Mouse (Mus musculus) gastrocnemius, postnatal 36 days (tissue): Measurements from ENCODE around the gene Smco3. TPM values are rescaled to one million over a fixed set of nuclear protein-coding genes. Genes with fewer than 3 reads are reported as not detected.
A peak's percentile ranks its signal among the peaks of the same experiment; 100 is the strongest.

ENCODE experiments used
- DNase-seq, 2 experiments: peaks; one replicate each; pipeline ENCODE4 v3.0.0; 2022
- intact Hi-C: fragments of 180-260 bp; cut with DNase I; formaldehyde crosslinking; loops from one replicate; pipeline ENCODE4 v1.15.1; 2025
- total RNA-seq, 2 experiments: library from RNA; stranded (reverse); gene quantifications; 2 replicates each; pipeline ENCODE4 v1.2.3; 2021

Smco3 gene
- total RNA-seq, 2 experiments from 2014 or later: 0.15 to 0.69 TPM

DNA sequence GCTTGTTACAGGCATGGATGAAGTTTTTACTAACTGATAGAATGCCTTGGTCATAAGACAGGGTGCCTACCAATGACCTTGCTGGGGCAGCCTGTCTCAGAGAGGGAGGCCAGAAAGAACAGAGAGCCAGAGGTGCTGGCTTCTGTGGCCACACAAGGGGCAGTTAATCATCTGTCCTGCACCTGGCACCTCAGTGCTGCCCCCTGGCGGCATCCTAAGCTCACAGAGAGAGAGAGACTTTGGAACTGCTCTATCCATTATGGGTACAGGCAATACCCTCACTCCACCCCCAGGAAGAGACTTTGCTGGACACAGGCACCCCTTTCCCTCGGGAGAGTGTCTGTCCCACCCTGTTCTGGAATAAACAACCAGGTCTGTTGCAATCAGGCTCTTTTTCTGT lies 12.5 kb upstream of the Smco3 start:
- intact Hi-C loops: no loop called here
- peak; percentile 16 to 34 for DNase-seq

DNA sequence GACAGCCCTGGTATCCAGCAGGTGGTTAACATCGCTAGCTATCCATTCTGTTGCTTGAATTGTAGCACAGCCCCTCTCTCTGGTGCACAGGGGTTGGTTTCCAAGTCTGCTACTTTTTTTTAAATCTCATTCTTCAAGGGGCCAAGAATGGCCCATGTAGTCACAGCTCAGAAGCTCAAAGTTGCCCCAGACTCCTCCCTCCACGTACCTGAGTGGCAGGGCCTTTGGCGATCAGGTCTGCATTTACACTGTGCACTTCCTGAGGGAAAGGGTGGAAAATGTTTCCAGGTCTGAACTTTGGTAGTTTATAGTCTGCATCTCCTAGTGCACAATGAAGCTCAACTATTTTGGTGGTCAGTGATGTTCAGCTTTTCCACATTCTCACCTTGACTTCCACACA lies 12.0 kb upstream of the Smco3 start:
- DNase-seq: no peak
- intact Hi-C loops: no loop called here

DNA sequence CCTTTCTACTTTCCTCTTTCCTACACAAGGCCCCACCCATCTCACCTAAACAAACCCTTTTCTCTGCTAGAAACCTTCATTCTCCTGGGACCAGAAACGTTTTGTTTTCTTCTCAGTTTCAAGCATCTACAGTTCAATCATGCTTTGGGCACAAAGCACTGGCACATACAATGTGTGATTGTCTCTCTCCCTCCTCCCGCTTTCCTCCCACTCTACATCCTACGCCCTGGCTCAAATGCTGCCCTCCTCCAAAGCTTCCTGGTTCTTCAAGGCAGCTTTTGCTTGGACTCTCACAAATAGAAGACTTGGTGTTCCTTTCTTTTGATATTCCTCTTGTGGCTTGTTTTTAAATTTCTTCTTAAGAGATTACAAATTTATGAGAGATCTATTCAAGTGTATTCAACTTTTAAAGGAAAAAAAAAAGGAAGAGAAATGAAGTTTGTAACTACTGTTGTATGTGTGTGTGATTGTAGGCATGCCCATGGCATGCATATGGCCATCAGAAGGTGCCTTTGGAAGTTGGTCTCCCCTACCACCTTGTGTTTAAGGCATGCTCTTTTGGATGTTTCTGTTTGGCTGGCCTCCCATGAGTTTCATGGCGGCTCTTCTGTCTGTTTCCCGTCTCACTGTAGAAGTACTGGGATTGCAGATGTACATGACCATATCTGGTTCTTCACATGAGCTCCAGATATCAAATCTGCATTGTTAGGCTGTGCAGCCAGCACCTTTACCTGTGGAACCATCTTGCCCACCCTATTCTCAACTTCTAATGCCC lies 10.6 kb upstream of the Smco3 start:
- DNase-seq: no peak

DNA sequence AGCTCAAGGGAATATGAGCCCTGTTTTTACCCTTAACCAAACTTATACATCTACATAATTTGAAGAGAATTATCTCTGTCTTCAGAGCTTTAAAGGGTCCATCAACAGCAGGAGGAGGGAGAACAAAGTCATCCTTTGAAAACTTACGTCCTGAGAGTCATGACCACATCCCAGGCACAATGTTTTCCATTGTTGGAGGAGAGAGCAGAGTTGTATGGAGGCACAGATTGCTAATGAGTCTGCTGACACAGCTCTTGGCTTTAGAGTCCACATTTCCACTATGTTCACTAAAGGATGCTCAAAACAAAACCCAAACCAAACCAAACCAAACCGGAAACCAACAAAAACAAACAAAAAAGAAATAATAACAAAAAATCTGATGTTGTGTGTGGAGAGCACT lies 9.7 kb upstream of the Smco3 start:
- intact Hi-C loops: no loop called here
- DNase-seq: no peak

More for the DNA sequence above, 10.6 kb upstream of the Smco3 start:
- intact Hi-C loops: no loop called here

DNA sequence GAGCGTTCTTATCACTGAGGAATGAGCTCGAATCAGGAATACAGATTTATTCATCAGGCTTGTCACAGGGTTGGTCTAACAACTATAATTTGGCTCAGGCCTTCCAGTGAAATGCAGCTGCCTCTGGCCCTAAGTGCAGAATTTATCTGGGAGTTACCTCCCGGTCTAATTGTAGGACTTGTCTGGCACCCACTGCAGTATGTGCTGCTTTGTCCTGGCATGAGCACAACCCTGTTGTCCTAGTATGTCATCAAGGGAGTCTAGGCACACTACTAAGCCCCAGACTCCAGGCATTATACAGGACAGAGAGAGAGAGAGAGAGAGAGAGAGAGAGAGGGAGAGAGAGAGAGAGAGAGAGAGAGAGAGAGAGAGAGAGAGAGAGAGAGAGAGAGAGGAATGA lies 2.1 kb upstream of the Smco3 start:
- DNase-seq: no peak
- intact Hi-C loops: loop anchor here (5.0 kb wide), 1 partner anchor 730 kb away; no protein-coding TSS in a partner anchor

DNA sequence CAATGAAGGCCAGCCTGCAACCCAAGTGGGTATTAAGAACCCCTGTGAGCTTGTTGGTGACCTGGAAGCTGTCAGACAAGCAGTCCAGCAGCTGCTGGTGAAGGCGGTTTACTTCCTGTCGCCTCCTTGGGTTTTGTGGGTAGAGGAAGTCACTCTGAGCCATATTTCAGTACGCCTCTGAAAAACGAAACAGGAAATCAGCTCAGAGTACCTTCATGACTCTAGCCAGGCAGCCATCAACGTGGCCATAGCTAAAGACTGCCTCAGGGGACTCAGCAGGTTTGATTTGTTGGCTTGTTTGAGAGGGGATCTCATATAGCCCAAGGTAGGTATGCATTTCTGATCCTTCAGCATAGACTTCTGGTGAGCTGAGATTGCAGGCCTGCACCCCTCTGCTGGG lies 3.5 kb downstream of the Smco3 start:
- intact Hi-C loops: no loop called here
- no peak for DNase-seq

DNA sequence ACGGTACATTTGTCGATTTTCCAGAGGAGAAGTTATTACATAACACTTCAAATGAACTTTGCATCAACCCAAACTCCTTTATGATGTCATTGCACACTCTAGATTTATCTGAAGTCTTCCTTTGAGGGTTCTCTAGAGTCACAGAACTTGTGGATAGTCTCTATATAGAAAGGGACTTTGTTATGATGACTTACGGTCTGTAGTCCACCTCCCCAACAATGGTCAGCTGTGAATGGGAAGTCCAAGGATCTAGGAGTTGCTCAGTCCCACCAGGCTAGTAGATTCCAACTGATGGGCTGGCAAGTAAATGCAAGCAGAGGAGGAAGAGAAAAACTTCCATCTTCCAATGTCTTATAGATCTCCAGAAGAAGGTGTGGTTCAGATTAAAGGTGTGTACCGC lies 6.6 kb downstream of the Smco3 start:
- no peak for DNase-seq
- intact Hi-C loops: no loop called here

DNA sequence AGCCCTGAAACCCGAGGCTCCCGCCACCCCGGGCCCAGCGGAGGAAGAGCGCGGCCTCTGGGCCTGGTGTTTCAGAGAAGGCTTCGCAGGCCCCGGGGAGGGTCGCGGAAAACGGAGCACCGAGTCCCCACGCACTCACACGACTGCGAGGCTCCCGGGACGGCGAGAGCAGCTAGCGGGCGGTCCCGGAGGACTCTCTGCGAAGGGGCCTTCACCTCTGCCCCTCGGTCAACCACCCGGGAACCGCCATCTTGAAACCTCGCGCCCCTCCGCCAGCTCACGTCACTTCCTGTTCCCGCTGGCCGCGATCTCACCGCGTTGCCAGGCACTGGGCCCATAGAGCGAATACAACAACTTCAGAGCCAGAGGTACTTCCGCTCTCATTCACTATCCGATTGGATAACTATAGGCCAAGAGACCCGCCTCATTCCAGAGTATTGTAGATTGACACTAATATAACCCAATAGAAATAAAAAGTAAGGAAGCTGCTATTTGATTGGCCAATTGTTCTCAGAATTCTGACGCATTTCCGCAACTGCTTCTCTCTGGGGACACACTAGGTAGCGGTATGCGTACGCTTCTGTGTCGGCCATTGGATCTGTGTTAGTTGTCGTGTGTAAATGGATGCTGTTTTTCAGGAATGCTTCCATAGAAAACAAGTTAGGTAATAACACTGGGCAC lies 7.2 kb downstream of the Smco3 start, which contains the start of gene Wbp11:
Gene Wbp11 (minus strand): TSS at position 353 of the 681 bp plus-strand sequence.
- peak; percentile 94 for DNase-seq
- intact Hi-C loops: loop anchor here (2.0 kb wide), 1 partner anchor 19 kb away; the partner anchor contains the start of gene H2afj

DNA sequence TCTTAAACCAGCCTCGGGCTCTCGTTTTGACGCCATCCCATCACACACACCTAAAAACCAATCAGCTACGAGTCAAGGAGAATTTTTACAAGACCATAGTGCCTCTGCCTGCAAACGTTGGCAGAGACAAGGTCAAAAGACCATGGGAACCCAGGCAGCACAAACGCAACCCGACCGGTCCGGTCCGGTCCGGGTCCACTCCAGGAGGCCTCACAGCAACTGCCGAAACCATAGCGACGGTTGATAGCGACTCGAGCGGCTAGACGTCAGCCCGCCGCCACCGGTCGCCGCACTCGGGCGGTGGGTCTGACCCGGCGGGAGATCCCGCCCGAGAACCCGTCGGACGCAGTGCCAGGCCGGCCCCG lies 7.8 kb downstream of the Smco3 start, which contains the start of gene BC049715:
Gene BC049715 (plus strand): TSS at position 111 of the 365 bp plus-strand sequence.
- intact Hi-C loops: loop anchor here (2.0 kb wide), 1 partner anchor 19 kb away; the partner anchor contains the start of gene H2afj
- no peak for DNase-seq

DNA sequence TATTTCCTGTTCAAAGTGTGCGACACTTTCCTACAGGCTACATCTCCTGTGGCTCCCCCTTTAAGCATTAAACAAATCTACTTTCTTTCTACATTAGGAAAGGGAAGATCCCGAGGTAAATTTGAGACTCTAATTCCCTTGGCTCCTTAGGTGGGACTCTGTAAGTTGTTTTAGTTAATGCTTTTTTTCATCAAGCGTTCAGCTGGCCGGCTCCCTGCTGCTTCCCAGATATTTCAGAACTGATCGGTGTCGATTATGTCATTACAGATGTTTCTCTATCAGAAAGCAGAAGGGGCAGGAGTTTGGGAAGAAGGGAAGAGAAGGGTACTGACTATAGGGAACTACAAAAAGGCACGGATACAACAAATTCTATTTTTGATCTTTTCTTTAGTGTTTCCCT lies 8.1 kb downstream of the Smco3 start:
- intact Hi-C loops: loop anchor here (2.0 kb wide), 1 partner anchor 18 kb away; the partner anchor contains the start of gene H2afj

DNA sequence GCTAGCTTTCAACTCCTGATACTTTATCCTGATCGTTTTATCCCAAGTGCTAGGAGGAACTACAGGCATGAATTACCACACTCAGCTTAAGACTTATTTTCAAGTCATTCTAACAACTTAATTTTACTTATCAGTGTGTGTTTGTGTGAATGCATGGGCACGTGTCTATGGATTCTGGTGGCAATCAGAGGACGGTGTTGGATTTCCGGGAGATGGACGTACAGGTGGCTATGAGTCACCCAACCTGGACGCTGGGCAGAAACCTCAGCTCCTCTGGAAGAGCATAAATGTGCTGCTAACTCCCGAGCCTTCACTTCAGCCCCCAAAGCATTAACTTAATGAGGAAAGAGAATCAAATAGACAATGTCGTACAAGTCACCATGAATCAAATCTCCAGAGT lies 10.3 kb downstream of the Smco3 start:
- no peak for DNase-seq
- intact Hi-C loops: no loop called here

More for the DNA sequence above, 8.1 kb downstream of the Smco3 start:
- DNase-seq: no peak

DNA sequence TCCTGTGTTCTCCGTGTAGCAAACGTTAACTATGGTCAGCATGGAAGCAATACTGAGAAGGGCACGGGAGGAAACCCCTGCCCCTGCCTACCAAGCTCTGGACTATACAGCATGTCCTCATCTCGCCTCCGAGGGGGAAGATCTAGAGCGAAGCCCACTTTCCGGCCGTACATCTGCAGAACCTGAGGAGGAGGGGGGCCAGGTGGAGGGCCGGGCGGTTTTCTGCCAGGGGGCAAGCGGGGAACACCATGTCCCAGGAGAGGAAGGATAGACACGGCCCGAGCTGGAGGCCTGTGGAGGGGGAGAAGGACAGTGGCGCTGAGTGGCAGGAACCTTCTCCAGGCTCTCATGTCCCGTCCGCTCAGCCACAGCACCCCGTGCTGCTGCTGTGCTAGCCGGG lies 14.2 kb downstream of the Smco3 start:
- intact Hi-C loops: no loop called here
- no peak for DNase-seq

DNA sequence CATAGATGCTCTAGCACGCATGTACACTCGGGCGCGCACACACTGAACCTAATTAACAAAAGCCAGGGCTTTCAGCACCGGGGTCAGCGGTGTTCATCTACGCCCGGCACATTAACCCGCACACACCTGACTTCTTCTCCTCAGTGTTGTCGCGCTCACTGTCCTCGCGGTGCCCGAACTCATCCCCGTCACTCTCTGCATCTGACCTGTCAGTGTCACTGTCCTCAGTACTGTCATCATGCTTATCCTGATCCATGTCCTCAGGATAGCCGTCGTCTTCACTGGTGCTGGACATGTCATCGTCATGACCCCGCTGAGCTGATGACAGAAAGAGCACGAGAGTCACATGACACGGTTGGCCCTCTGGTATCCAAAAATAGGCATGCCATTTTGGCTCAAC lies 14.9 kb downstream of the Smco3 start:
- intact Hi-C loops: no loop called here
- DNase-seq: no peak

DNA sequence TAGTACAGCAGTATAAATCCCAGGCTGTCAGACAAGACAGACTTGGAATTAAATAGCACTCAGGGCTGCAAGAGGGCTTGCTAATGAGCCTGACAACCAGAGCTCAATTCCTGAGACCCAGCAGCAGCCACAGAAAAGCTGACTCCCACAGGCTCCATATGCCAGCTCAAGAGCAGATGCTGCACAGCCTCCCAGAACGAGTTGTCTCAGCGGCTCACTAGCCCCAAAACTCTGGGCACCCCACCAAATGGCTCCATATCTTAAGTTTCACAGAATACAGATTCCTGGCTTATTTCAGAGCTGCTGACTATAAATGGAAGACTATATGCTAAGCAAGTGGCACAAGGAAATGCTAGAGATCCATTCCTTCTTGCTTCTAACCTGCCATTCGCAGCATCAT lies 17.7 kb downstream of the Smco3 start:
- intact Hi-C loops: no loop called here
- no peak for DNase-seq

DNA sequence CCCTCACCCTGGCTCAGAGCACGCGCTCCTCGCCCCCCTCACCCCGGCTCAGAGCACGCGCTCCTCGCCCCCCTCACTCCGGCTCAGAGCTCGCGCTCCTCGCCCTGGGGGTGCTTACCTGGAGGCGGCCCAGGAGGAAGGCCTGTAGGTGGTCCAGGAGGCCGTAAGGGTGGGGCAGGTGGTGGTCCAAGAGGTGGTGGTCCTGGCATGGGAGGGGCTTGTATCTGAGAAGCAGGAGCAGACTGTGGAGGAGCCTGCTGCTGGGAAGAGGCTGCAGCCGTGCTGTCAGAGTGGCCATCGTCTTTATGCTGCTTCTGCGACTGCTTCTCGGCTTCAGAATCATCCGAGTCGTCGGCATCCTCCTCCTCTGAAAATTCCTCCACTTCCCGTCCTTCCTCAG lies 18.4 kb downstream of the Smco3 start:
- intact Hi-C loops: no loop called here
- no peak for DNase-seq

DNA sequence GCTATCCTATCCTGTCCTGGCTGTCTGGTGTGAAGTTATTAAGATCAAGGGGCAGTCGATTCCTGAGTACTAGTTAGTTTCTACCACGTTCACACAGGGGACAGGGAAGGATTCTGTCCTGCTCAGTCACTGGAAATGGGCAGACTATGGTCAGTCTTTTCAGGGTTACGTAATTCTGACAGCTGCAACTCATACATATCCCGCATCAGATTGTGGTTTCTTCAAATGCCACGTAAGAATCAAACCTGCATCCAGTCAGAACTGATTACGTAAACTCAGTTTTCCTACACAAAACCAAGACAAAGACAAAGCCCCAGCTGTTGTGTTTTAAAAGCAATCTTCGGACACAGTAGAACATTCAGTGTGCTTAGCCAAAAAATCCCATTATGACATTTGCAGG lies 19.9 kb downstream of the Smco3 start:
- DNase-seq: no peak
- intact Hi-C loops: no loop called here

DNA sequence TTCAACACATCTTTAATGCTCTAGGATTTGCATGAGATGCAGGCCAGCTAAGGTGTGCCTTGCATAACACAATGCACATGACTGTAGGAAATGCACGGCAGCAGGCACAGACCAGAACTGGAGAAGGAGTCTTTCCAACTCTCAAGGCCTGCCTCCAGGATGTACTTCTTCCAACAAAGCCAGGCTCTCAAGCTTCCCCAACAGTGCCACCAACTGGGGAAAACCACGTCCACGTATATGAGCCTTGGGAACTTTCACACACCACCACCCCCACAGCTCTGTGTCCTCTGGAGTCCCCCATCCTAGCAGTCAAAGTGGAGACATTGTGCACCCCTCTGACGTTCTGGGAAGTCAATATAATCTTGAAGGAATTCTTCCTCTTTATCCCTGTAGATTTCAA lies 22.1 kb downstream of the Smco3 start:
- DNase-seq: no peak
- intact Hi-C loops: no loop called here

DNA sequence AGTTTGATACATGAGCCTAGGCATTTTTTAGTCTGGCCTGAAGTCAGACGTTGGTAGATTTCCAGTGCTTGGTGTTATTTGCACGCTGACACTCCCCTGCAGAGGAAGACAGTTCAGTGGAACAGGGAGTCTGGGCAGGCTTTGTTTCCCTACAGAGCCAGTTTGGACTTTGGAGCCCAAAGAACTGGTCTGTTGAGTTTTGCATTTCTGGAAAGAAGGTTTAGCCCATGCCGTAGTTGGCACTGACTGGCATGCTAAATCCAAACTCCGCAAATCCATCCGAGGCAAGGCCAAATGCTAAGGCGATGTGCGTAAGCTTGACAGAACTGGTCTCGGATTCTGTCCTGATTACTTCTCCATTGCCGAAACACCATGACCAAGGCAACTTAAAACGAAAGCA lies 24.1 kb downstream of the Smco3 start:
- no peak for DNase-seq
- intact Hi-C loops: no loop called here

DNA sequence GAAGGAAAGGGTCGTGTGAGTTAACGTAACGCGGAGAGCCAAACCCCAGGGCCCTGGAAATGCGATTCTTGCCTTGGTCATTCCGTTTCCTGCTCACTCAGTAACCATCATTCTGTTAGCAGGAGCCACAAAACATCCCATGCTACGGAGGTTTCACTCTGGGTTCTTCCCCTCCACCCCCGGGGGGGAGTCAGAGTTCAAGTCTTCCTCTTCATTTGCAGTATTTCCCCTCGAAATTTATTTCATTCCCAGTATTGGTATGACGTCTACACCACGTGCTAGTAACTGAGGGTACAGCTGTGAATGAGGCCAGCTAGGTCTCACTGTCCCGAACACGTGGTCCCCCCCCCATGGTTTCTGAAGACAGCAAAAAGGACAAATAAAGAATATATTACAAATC lies 25.6 kb downstream of the Smco3 start:
- intact Hi-C loops: loop anchor here (2.0 kb wide), 1 partner anchor 17 kb away; the partner anchor contains the start of gene BC049715
- no peak for DNase-seq

DNA sequence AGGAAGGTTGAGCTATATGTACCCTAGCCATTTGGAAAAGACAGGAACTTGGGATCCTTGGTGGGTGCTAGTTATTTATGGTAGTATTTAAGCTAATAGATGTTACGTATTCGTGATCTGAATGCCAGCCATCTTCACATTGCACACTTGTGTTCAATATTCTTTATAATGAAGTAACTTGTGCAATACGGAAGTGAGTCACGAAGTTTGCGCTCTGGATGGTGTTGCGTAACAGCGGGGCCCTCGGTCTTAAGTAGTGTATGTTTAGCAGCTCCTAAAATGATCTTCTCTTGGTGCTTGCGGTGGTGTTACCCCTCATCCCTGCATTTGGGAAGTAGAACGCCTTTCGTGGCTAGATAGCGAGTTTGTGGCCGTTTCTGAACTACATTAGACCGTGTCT lies 26.2 kb downstream of the Smco3 start:
- DNase-seq: no peak
- intact Hi-C loops: loop anchor here (2.0 kb wide), 1 partner anchor 18 kb away; the partner anchor contains the start of gene BC049715

DNA sequence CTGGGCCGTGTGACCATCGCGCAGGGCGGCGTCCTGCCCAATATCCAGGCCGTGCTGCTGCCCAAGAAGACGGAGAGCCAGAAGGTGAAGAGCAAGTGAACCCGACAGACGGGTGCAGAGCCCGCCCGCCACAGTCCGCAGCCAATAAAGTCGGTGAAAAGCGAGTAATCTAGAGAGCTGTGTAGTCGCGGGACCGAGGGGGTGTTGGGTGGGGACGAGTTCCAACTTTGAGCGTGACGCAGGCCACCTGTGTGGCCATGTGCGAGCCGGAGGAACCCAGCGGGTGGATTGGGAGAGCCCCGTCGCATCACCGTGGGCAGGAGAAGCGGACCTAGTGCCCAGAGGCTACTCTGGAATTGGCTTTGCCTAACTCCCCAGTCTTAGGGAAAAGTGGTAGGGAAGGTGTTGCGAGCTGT lies 26.6 kb downstream of the Smco3 start:
- intact Hi-C loops: loop anchor here (2.0 kb wide), 1 partner anchor 18 kb away; the partner anchor contains the start of gene BC049715
- no peak for DNase-seq
